ENCODE assay signal across 12 mouse cellular contexts in genomic region chr1:39698456-39698855, GRCm38 (mm10). TPM values are rescaled to one million over a fixed set of nuclear protein-coding genes. Genes with fewer than 3 reads are reported as not detected.
A peak's percentile ranks its signal among the peaks of the same experiment; 100 is the strongest.
DNase-seq lines count a peak whose midpoint lies in the region; ATAC-seq and TF ChIP-seq lines count a peak whose summit lies in the region.
"Had no signal": no experiment of that assay in that cellular context is flagged by ENCODE, and none has a peak within 500 bp of the region (broad histone marks: within the 10 kb centered on the region; RNA-seq: fewer than 3 reads in every experiment).

No protein-coding gene starts in this region.

- WGBS in hindbrain, embryonic 10.5 days = 34% methylated on average over 6 of the region's 6 CpGs
- 28% methylated on average over 6 of the region's 6 CpGs for WGBS in hindbrain, embryonic 12.5 days
- WGBS in heart, embryonic 15.5 days = 50% methylated on average over 6 of the region's 6 CpGs
- WGBS in lung, embryonic 14.5 days = 48% methylated on average over 6 of the region's 6 CpGs

- peak; percentile 24 for DNase-seq in hindbrain, embryonic 10.5 days (ENCODE audit: low spot score)
- peak; percentile 34 for DNase-seq in adrenal gland, adult 8-10 months
- no peak for DNase-seq in lung, embryonic 14.5 days
- no peak for DNase-seq in cerebellum, postnatal 25 days
- DNase-seq in natural killer cell, adult 2 months (ENCODE audit: low spot score in 2 of 2) = no peak
- DNase-seq: midbrain, embryonic 14.5 days had no signal

- peaks cover 46% of the 10 kb centered on the region for H3K4me1 ChIP-seq in hindbrain, embryonic 10.5 days (replicated peaks)
- H3K4me1 ChIP-seq in hindbrain, embryonic 12.5 days = peaks cover 41% of the 10 kb centered on the region
- peaks cover 53% of the 10 kb centered on the region for H3K4me1 ChIP-seq in heart, embryonic 15.5 days (replicated peaks)
- H3K4me1 ChIP-seq in lung, embryonic 14.5 days (ENCODE audit: insufficient read depth) = peaks cover 52% of the 10 kb centered on the region

- H3K36me3 ChIP-seq in hindbrain, embryonic 10.5 days = no peaks in the 10 kb centered on the region
- no peaks in the 10 kb centered on the region for H3K36me3 ChIP-seq in hindbrain, embryonic 12.5 days
- no peaks in the 10 kb centered on the region for H3K36me3 ChIP-seq in heart, embryonic 15.5 days
- no peaks in the 10 kb centered on the region for H3K36me3 ChIP-seq in lung, embryonic 14.5 days (ENCODE audit: insufficient read depth)
- H3K36me3 ChIP-seq: hindbrain, embryonic 15.5 days had no signal

- no peak for ATAC-seq in hindbrain, embryonic 12.5 days (ENCODE audit: low FRiP score)
- ATAC-seq in heart, embryonic 15.5 days (replicated peaks; ENCODE audit: insufficient number of reproducible peaks, insufficient read depth, low FRiP score, low read depth) = no peak
- ATAC-seq in lung, embryonic 14.5 days (ENCODE audit: insufficient read depth) = no peak
- ATAC-seq in erythroid progenitor cell, adult 5-6 weeks (replicated peaks; ENCODE audit: low FRiP score, poor library complexity, severe bottlenecking) = no peak
- ATAC-seq: activated CD4-positive, CD25-positive, alpha-beta regulatory T cell, adult 4 months had no signal

- no peaks in the 10 kb centered on the region for H3K27me3 ChIP-seq in hindbrain, embryonic 10.5 days (ENCODE audit: insufficient read depth, poor library complexity, severe bottlenecking)
- H3K27me3 ChIP-seq in hindbrain, embryonic 12.5 days = no peaks in the 10 kb centered on the region
- H3K27me3 ChIP-seq in heart, embryonic 15.5 days = no peaks in the 10 kb centered on the region
- no peaks in the 10 kb centered on the region for H3K27me3 ChIP-seq in lung, embryonic 14.5 days (ENCODE audit: insufficient read depth, low read length)
- H3K27me3 ChIP-seq: hindbrain, embryonic 15.5 days had no signal

- H3K9ac ChIP-seq in hindbrain, embryonic 12.5 days = no peak overlapping the region
- H3K9ac ChIP-seq in heart, embryonic 15.5 days = no peak overlapping the region
- H3K9ac ChIP-seq in lung, embryonic 14.5 days = no peak overlapping the region
- H3K9ac ChIP-seq: hindbrain, embryonic 15.5 days had no signal

- no peak overlapping the region for H3K4me3 ChIP-seq in hindbrain, embryonic 10.5 days
- H3K4me3 ChIP-seq in hindbrain, embryonic 12.5 days = no peak overlapping the region
- no peak overlapping the region for H3K4me3 ChIP-seq in heart, embryonic 15.5 days
- no peak overlapping the region for H3K4me3 ChIP-seq in lung, embryonic 14.5 days (ENCODE audit: low read depth, low read length)
- H3K4me3 ChIP-seq: hindbrain, embryonic 15.5 days had no signal

- H3K9me3 ChIP-seq in hindbrain, embryonic 10.5 days = no peaks in the 10 kb centered on the region
- no peaks in the 10 kb centered on the region for H3K9me3 ChIP-seq in hindbrain, embryonic 12.5 days (replicated peaks)
- no peaks in the 10 kb centered on the region for H3K9me3 ChIP-seq in heart, embryonic 15.5 days (replicated peaks)
- no peaks in the 10 kb centered on the region for H3K9me3 ChIP-seq in lung, embryonic 14.5 days (ENCODE audit: low read depth, low read length)
- H3K9me3 ChIP-seq: hindbrain, embryonic 15.5 days had no signal

- no peak for TF ChIP-seq CTCF in lung, embryonic 14.5 days (IDR thresholded peaks at IDR 0.05; ENCODE audit: low read depth)

- H3K27ac ChIP-seq in hindbrain, embryonic 10.5 days = peak overlapping the region; percentile 54
- no peak overlapping the region for H3K27ac ChIP-seq in hindbrain, embryonic 12.5 days
- peak overlapping the region; percentile 31 for H3K27ac ChIP-seq in heart, embryonic 15.5 days
- H3K27ac ChIP-seq in lung, embryonic 14.5 days (ENCODE audit: low read depth) = 0 out of 2 replicates have a peak overlapping the region, but pooled peaks have one; percentile 38
- H3K27ac ChIP-seq: hindbrain, embryonic 15.5 days had no signal

- no peak overlapping the region for H3K4me2 ChIP-seq in hindbrain, embryonic 12.5 days (replicated peaks)
- H3K4me2 ChIP-seq in heart, embryonic 15.5 days = no peak overlapping the region
- no peak overlapping the region for H3K4me2 ChIP-seq in lung, embryonic 14.5 days
- H3K4me2 ChIP-seq: hindbrain, embryonic 15.5 days had no signal

RNA-seq across cellular contexts. Expression of gene Rfx8, which starts 22.3 kb away (rescaled TPM):
- 0.12 and 0.22 TPM in 2 replicates for polyA plus RNA-seq in hindbrain, embryonic 10.5 days (2016; fragmentation: Nextera tagmentation; extraction: Ambion mirVana)
- 0.63 and 0.93 TPM in 2 replicates for polyA plus RNA-seq in hindbrain, embryonic 12.5 days (2016; fragmentation: Nextera tagmentation; extraction: Ambion mirVana)
- total RNA-seq in adrenal gland, adult 8-10 months (2022) = under 1 TPM in 2 of 4 experiments, not detected in 2; 0.22 to 0.30 TPM
- 0.43 and 0.70 TPM in 2 replicates for polyA plus RNA-seq in heart, embryonic 15.5 days (2015; fragmentation: Nextera tagmentation; extraction: Ambion mirVana)
- polyA plus RNA-seq in lung, embryonic 14.5 days (2014; fragmentation: Nextera tagmentation; extraction: Ambion mirVana) = 0.24 and 0.27 TPM in 2 replicates
- total RNA-seq in erythroid progenitor cell, adult 5-6 weeks (2015; ENCODE audit: low replicate concordance) = not detected in 2 replicates
- total RNA-seq in erythroid progenitor cell, adult 5-6 weeks (2017; ENCODE audit: low replicate concordance) = not detected in 2 replicates
- polyA plus RNA-seq: activated CD4-positive, CD25-positive, alpha-beta regulatory T cell, adult 4 months had no signal

RNA-seq across cellular contexts. Expression of gene Creg2, which starts 47.2 kb away (rescaled TPM):
- polyA plus RNA-seq in hindbrain, embryonic 10.5 days (2016; fragmentation: Nextera tagmentation; extraction: Ambion mirVana) = 0.35 and 0.78 TPM in 2 replicates
- 2.0 and 2.3 TPM in 2 replicates for polyA plus RNA-seq in hindbrain, embryonic 12.5 days (2016; fragmentation: Nextera tagmentation; extraction: Ambion mirVana)
- under 1 TPM; 0.41 to 0.83 (median 0.55) TPM for total RNA-seq in adrenal gland, adult 8-10 months (2022)
- polyA plus RNA-seq in heart, embryonic 15.5 days (2015; fragmentation: Nextera tagmentation; extraction: Ambion mirVana) = 0.01 and 0.14 TPM in 2 replicates
- polyA plus RNA-seq in lung, embryonic 14.5 days (2014; fragmentation: Nextera tagmentation; extraction: Ambion mirVana) = 0.05 TPM in 1 of 2 replicates, not detected in the other
- not detected in 2 replicates for total RNA-seq in erythroid progenitor cell, adult 5-6 weeks (2015; ENCODE audit: low replicate concordance)
- not detected in 2 replicates for total RNA-seq in erythroid progenitor cell, adult 5-6 weeks (2017; ENCODE audit: low replicate concordance)
- polyA plus RNA-seq: limb, embryonic 11.5 days had no signal

Comparison
In these comparisons a context has a peak if more than half of its experiments do, and no peak if none do; other contexts are left out.
1. DNase-seq: peak in hindbrain, embryonic 10.5 days (single experiment) and adrenal gland, adult 8-10 months (single experiment); none in lung, embryonic 14.5 days (single experiment), cerebellum, postnatal 25 days (0 of 2) and natural killer cell, adult 2 months (0 of 2).